Mouse (Mus musculus) midbrain, embryonic 16.5 days (tissue): ENCODE data around the gene BC030867. TPM values are rescaled to one million over a fixed set of nuclear protein-coding genes. Genes with fewer than 3 reads are reported as not detected.

Experiments used
- ATAC-seq: fragments of 200-750 bp; cut with Nextera tagmentation; 2 replicates; pipeline ENCODE4 v1.8.0; 2017; ENCODE audit warnings: moderate TSS enrichment
- H3K27ac ChIP-seq: fragments of 300-500 bp; sonication (generic); 2 replicates; pipeline ENCODE4 v1.5.1; 2014; ENCODE audit warnings: mild to moderate bottlenecking, low read length, mixed read lengths
- H3K27me3 ChIP-seq: fragments of 300-500 bp; sonication (generic); 2 replicates; pipeline ENCODE4 v1.6.1; 2014; ENCODE audit warnings: low read depth, low read length, mixed read lengths; ENCODE audit not compliant: control insufficient read depth, insufficient read depth
- H3K36me3 ChIP-seq: fragments of 300-500 bp; sonication (generic); 2 replicates; pipeline ENCODE4 v1.6.1; 2014; ENCODE audit warnings: mild to moderate bottlenecking, low read length, moderate library complexity, mixed read lengths; ENCODE audit not compliant: control insufficient read depth, insufficient read depth
- H3K4me1 ChIP-seq: fragments of 300-500 bp; sonication (generic); 2 replicates; pipeline ENCODE4 v1.6.1; 2014; ENCODE audit warnings: mild to moderate bottlenecking, low read length, mixed read lengths; ENCODE audit not compliant: control insufficient read depth, insufficient read depth
- H3K4me2 ChIP-seq: fragments of 300-500 bp; sonication (generic); 2 replicates; pipeline ENCODE4 v1.6.1; 2014; ENCODE audit warnings: mild to moderate bottlenecking, low read length, mixed read lengths
- H3K4me3 ChIP-seq: fragments of 300-500 bp; sonication (generic); 2 replicates; pipeline ENCODE4 v1.5.1; 2014; ENCODE audit warnings: low read depth, mild to moderate bottlenecking, low read length, moderate library complexity, mixed read lengths
- H3K9ac ChIP-seq: fragments of 300-500 bp; sonication (generic); 2 replicates; pipeline ENCODE4 v1.6.1; 2014; ENCODE audit warnings: low read depth, low read length, mixed read lengths
- H3K9me3 ChIP-seq: fragments of 300-500 bp; sonication (generic); replicated peaks from 2 replicates; pipeline ENCODE4 v1.6.1; 2014; ENCODE audit warnings: mild to moderate bottlenecking, low read length, mixed read lengths; ENCODE audit not compliant: control insufficient read depth, poor library complexity, severe bottlenecking
- WGBS: fragments of 180-500 bp; shearing (Covaris S2); extraction: QIAGEN DNeasy Blood & Tissue Kit; methylation state at CpG from one replicate; pipeline ENCODE4 v1.1.7; 2014; 5-methylcytosine and 5-hydroxymethylcytosine counted together
- polyA plus RNA-seq: library from polyadenylated mRNA; unstranded; fragments of >200 nt; fragmentation: Nextera tagmentation; extraction: Ambion mirVana; gene quantifications from 2 replicates; pipeline ENCODE4 v1.2.1, GENCODE M21; 2015

BC030867 gene
- polyA plus RNA-seq, 1 experiment from 2014 or later = 1.6 TPM

GRCm38 (mm10) chr11:102219247-102219993 lies 29.3 kb upstream of the BC030867 start:
- peak overlapping the region; percentile 54 for H3K9ac ChIP-seq

GRCm38 (mm10) chr11:102219994-102220346 lies 28.7 kb upstream of the BC030867 start:
- 83% methylated on average over 4 of the region's 4 CpGs for WGBS
- Histone ChIP-seq H3K9me3 (no peaks in the 10 kb centered on the region), H3K4me2 (no peak overlapping the region), H3K4me1 (peaks cover 45% of the 10 kb centered on the region), H3K9ac (no peak overlapping the region), H3K36me3 (peaks cover 11% of the 10 kb centered on the region), H3K4me3 (no peak overlapping the region), H3K27ac (no peak overlapping the region), H3K27me3 (no peaks in the 10 kb centered on the region)
- no peak for ATAC-seq

More at GRCm38 (mm10) chr11:102219247-102219993, 29.3 kb upstream of the BC030867 start:
- Histone ChIP-seq H3K36me3 (peaks cover 9% of the 10 kb centered on the region), H3K4me1 (peaks cover 44% of the 10 kb centered on the region), H3K4me2 (peak overlapping the region; percentile 51), H3K4me3 (no peak overlapping the region; the same call in 1 of the 2 replicates), H3K27ac (peak overlapping the region; percentile 76), H3K27me3 (no peaks in the 10 kb centered on the region), H3K9me3 (no peaks in the 10 kb centered on the region)
- 71% methylated on average over 14 of the region's 14 CpGs for WGBS
- ATAC-seq = 0 out of 2 replicates have a peak, but pooled peaks have one; percentile 4

GRCm38 (mm10) chr11:102220451-102220850 lies 28.2 kb upstream of the BC030867 start:
- H3K9me3 ChIP-seq = no peaks in the 10 kb centered on the region

GRCm38 (mm10) chr11:102221243-102221953 lies 27.3 kb upstream of the BC030867 start:
- no peak for ATAC-seq
- Histone ChIP-seq H3K9ac (no peak overlapping the region), H3K4me1 (peaks cover 48% of the 10 kb centered on the region), H3K4me2 (no peak overlapping the region), H3K27me3 (no peaks in the 10 kb centered on the region), H3K4me3 (no peak overlapping the region), H3K27ac (no peak overlapping the region), H3K36me3 (peaks cover 11% of the 10 kb centered on the region), H3K9me3 (no peaks in the 10 kb centered on the region)
- WGBS = 91% methylated on average over 8 of the region's 8 CpGs

More at GRCm38 (mm10) chr11:102220451-102220850, 28.2 kb upstream of the BC030867 start:
- peaks cover 11% of the 10 kb centered on the region for H3K36me3 ChIP-seq
- ATAC-seq = no peak
- WGBS = 68% methylated on average over 6 of the region's 6 CpGs
- H3K4me3 ChIP-seq = no peak overlapping the region
- H3K27ac ChIP-seq = no peak overlapping the region
- H3K9ac ChIP-seq = no peak overlapping the region
- no peak overlapping the region for H3K4me2 ChIP-seq
- no peaks in the 10 kb centered on the region for H3K27me3 ChIP-seq
- H3K4me1 ChIP-seq = peaks cover 48% of the 10 kb centered on the region

GRCm38 (mm10) chr11:102221954-102222351 lies 26.7 kb upstream of the BC030867 start:
- 79% methylated on average over 8 of the region's 8 CpGs for WGBS
- H3K9ac ChIP-seq = no peak overlapping the region
- peaks cover 11% of the 10 kb centered on the region for H3K36me3 ChIP-seq
- H3K27ac ChIP-seq = no peak overlapping the region
- H3K4me3 ChIP-seq = no peak overlapping the region
- peaks cover 48% of the 10 kb centered on the region for H3K4me1 ChIP-seq
- no peaks in the 10 kb centered on the region for H3K27me3 ChIP-seq
- no peak for ATAC-seq
- no peaks in the 10 kb centered on the region for H3K9me3 ChIP-seq
- no peak overlapping the region for H3K4me2 ChIP-seq

- Histone ChIP-seq H3K4me1 (peaks cover 49% of the 10 kb centered on the region), H3K27ac (no peak overlapping the region), H3K36me3 (peaks cover 6% of the 10 kb centered on the region; the same call in 1 of the 2 replicates), H3K9me3 (no peaks in the 10 kb centered on the region), H3K9ac (no peak overlapping the region), H3K4me2 (no peak overlapping the region), H3K4me3 (no peak overlapping the region), H3K27me3 (no peaks in the 10 kb centered on the region)
- ATAC-seq = no peak
- 49% methylated on average over 6 of the region's 6 CpGs for WGBS
Measured at GRCm38 (mm10) chr11:102223166-102223565, 25.5 kb upstream of the BC030867 start.

GRCm38 (mm10) chr11:102224686-102225085 lies 24.0 kb upstream of the BC030867 start:
- Histone ChIP-seq H3K4me1 (peaks cover 42% of the 10 kb centered on the region), H3K36me3 (peaks cover 6% of the 10 kb centered on the region; the same call in 1 of the 2 replicates), H3K9ac (peak overlapping the region; percentile 23; the same call in 1 of the 2 replicates), H3K27me3 (no peaks in the 10 kb centered on the region), H3K4me3 (no peak overlapping the region), H3K9me3 (no peaks in the 10 kb centered on the region), H3K27ac (no peak overlapping the region), H3K4me2 (peak overlapping the region; percentile 36)
- WGBS = 7% methylated on average over 22 of the region's 22 CpGs
- no peak for ATAC-seq

DNA sequence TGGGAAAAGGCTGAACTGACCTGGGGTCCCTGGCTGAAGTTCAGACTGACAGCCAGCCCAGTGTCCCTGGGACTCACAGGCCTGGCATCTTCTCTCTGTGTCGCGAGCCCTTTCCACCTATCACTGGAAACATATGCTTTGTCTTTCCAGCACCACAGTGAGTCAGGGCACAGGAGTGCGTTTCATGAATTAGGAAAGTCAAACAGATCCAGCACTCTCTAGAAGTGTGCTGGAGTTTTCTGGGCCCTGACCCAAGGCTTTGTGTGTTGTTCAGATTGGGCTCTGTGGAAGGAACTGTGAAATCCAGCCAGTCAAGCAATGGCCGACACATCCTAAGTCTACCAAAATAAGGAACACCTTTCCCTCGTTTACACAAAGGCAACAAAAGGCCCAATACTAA lies 23.5 kb upstream of the BC030867 start:
- peak overlapping the region; percentile 36 for H3K4me2 ChIP-seq
- no peak overlapping the region for H3K4me3 ChIP-seq
- H3K27me3 ChIP-seq = no peaks in the 10 kb centered on the region
- no peak for ATAC-seq
- peaks cover 42% of the 10 kb centered on the region for H3K4me1 ChIP-seq
- peak overlapping the region; percentile 23; the same call in 1 of the 2 replicates for H3K9ac ChIP-seq
- WGBS = 65% methylated on average over 5 of the region's 5 CpGs
- H3K27ac ChIP-seq = no peak overlapping the region
- peaks cover 6% of the 10 kb centered on the region; the same call in 1 of the 2 replicates for H3K36me3 ChIP-seq
- H3K9me3 ChIP-seq = no peaks in the 10 kb centered on the region
